Mouse (Mus musculus): ENCODE measurements around the gene Ddx59. TPM values are rescaled to one million over a fixed set of nuclear protein-coding genes. Genes with fewer than 3 reads are reported as not detected.

Gene Ddx59
- polyA plus RNA-seq, 1 experiment from 2014 or later = 20.1 TPM

GRCm38 (mm10) chr1:136452421-136452820 lies 37.4 kb downstream of the Ddx59 start:
- WGBS = 77% methylated on average over 5 of the region's 5 CpGs
- no peaks in the 10 kb centered on the region for H3K4me1 ChIP-seq
- H3K27ac ChIP-seq = no peak overlapping the region
- no peak for ATAC-seq (ENCODE audit: low FRiP score, low read depth)
- no peaks in the 10 kb centered on the region for H3K27me3 ChIP-seq
- no peak overlapping the region for H3K4me2 ChIP-seq (replicated peaks)
- H3K9me3 ChIP-seq = no peaks in the 10 kb centered on the region
- H3K9ac ChIP-seq = no peak overlapping the region
- no peaks in the 10 kb centered on the region for H3K36me3 ChIP-seq
- no peak overlapping the region for H3K4me3 ChIP-seq

- Histone ChIP-seq H3K4me1 (no peaks in the 10 kb centered on the region), H3K9ac (no peak overlapping the region), H3K27ac (no peak overlapping the region), H3K4me3 (no peak overlapping the region), H3K27me3 (no peaks in the 10 kb centered on the region), H3K9me3 (no peaks in the 10 kb centered on the region), H3K36me3 (no peaks in the 10 kb centered on the region), H3K4me2 (replicated peaks) (no peak overlapping the region)
- ATAC-seq (ENCODE audit: low FRiP score, low read depth) = no peak
- WGBS = 66% methylated on average over 17 of the region's 17 CpGs
Measured at GRCm38 (mm10) chr1:136455756-136456585, 40.9 kb downstream of the Ddx59 start.

DNA sequence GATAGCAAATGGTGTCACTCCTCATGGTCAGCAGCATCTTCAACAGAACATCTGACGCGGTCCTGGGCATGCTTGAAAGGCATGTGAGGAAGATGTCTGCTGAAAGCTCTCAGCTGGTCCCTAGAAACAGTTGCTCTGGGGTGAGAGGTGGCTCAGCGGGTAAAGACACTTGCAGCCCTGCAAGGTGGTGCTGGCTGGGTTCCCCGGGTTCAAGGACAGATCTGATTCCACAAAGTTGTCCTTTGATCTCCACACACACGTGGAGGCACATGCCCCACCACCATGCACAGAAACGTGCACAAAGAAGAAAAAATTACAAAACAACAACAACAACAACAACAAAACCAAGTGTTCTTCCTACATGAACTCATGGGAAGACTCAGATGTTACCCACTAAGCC lies 41.7 kb downstream of the Ddx59 start:
- H3K36me3 ChIP-seq = no peaks in the 10 kb centered on the region
- no peak overlapping the region for H3K9ac ChIP-seq
- no peak overlapping the region for H3K4me2 ChIP-seq (replicated peaks)
- no peak for ATAC-seq (ENCODE audit: low FRiP score, low read depth)
- H3K27me3 ChIP-seq = no peaks in the 10 kb centered on the region
- whole genome bisulfite sequencing = 79% methylated on average over 6 of the region's 6 CpGs
- no peak overlapping the region for H3K27ac ChIP-seq
- no peaks in the 10 kb centered on the region for H3K9me3 ChIP-seq
- H3K4me1 ChIP-seq = no peaks in the 10 kb centered on the region
- no peak overlapping the region for H3K4me3 ChIP-seq

GRCm38 (mm10) chr1:136457403-136457802 lies 42.3 kb downstream of the Ddx59 start:
- H3K9ac ChIP-seq = no peak overlapping the region
- no peaks in the 10 kb centered on the region for H3K4me1 ChIP-seq
- no peak for ATAC-seq (ENCODE audit: low FRiP score, low read depth)
- H3K27ac ChIP-seq = no peak overlapping the region
- 68% methylated on average over 4 of the region's 4 CpGs for WGBS
- no peaks in the 10 kb centered on the region for H3K9me3 ChIP-seq
- no peaks in the 10 kb centered on the region for H3K27me3 ChIP-seq
- H3K36me3 ChIP-seq = no peaks in the 10 kb centered on the region
- H3K4me2 ChIP-seq (replicated peaks) = no peak overlapping the region
- H3K4me3 ChIP-seq = no peak overlapping the region

GRCm38 (mm10) chr1:136458691-136459245 lies 43.7 kb downstream of the Ddx59 start:
- H3K9ac ChIP-seq = no peak overlapping the region

GRCm38 (mm10) chr1:136462443-136462842 lies 47.4 kb downstream of the Ddx59 start:
- Histone ChIP-seq H3K27me3 (no peaks in the 10 kb centered on the region), H3K4me3 (no peak overlapping the region), H3K9ac (no peak overlapping the region), H3K4me1 (peaks cover 12% of the 10 kb centered on the region), H3K27ac (no peak overlapping the region), H3K36me3 (no peaks in the 10 kb centered on the region), H3K4me2 (replicated peaks) (no peak overlapping the region), H3K9me3 (no peaks in the 10 kb centered on the region)
- 46% methylated on average over 10 of the region's 10 CpGs for WGBS
- ATAC-seq (ENCODE audit: low FRiP score, low read depth) = no peak

More at GRCm38 (mm10) chr1:136458691-136459245, 43.7 kb downstream of the Ddx59 start:
- no peaks in the 10 kb centered on the region for H3K4me1 ChIP-seq
- no peak overlapping the region for H3K4me3 ChIP-seq
- H3K36me3 ChIP-seq = no peaks in the 10 kb centered on the region
- no peak overlapping the region for H3K27ac ChIP-seq
- no peak overlapping the region for H3K4me2 ChIP-seq (replicated peaks)
- WGBS = 23% methylated on average over 9 of the region's 9 CpGs
- H3K27me3 ChIP-seq = no peaks in the 10 kb centered on the region
- H3K9me3 ChIP-seq = no peaks in the 10 kb centered on the region
- ATAC-seq (ENCODE audit: low FRiP score, low read depth) = no peak

DNA sequence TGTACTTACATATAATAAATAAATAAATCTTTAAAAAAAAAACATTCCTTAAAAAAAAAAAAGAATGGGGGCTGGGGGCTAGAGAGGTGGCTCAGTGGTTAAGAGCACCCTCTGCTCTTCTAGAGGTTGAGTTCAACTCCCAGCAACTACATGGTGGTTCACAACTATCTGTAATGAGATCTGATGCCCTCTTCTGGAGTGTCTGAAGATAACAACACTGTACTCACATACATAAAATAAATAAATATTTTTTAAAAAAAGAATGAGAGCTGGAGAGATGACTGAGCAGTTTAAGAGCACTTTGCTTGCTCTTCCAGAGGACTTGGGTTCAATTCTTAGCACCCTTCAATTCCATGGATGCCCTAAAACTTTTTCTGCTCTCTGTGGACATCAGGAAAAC lies 50.1 kb downstream of the Ddx59 start:
- H3K4me1 ChIP-seq = peaks cover 13% of the 10 kb centered on the region
- no peak overlapping the region for H3K4me3 ChIP-seq
- H3K27ac ChIP-seq = no peak overlapping the region
- H3K27me3 ChIP-seq = no peaks in the 10 kb centered on the region
- no peak overlapping the region for H3K4me2 ChIP-seq (replicated peaks)
- H3K36me3 ChIP-seq = peaks cover 20% of the 10 kb centered on the region
- no peak overlapping the region for H3K9ac ChIP-seq
- no peak for ATAC-seq (ENCODE audit: low FRiP score, low read depth)
- no peaks in the 10 kb centered on the region for H3K9me3 ChIP-seq

DNA sequence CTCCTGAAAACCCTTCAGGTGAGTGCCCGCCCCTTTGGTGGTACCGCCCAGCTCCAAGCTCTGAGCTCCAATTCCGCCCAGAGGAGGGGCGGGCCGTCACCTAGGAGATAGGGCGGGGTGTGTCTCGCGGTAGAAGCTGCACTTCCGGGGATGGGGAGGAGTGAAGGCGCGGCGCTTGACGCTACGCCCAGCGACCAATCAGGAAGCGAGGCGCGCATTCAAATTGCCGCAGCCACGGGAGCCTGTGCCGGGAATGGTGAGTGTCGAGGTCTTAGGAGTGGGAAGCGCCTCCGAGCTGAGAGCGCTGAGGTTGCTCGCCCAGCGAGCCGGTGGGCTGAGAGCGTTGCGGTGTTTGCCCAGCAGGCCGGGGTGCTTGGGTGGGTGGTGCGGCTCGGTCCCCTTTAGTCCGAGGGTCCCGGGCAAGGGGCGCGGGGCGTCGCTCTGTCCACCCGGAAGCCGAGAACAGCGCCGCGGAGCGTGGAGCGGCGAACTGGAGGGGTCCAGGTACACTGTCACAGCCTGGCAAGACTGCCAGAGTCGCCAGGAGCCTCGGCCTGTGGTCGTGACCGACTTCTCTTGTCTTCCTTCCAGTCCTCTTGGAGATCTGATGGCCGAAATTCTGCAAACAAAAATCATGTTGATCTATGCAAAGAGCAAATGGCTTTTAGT lies 51.2 kb downstream of the Ddx59 start, which contains the start of gene Kif14:
TSS of gene Kif14 (plus strand) at position 201 of the 669 bp plus-strand sequence.
- peak; percentile 99 for ATAC-seq (ENCODE audit: low FRiP score, low read depth)
- H3K4me1 ChIP-seq = peaks cover 13% of the 10 kb centered on the region
- peaks cover 21% of the 10 kb centered on the region for H3K36me3 ChIP-seq
- H3K9ac ChIP-seq = peak within 1 kb of the TSS; percentile 70
- no peaks in the 10 kb centered on the region for H3K27me3 ChIP-seq
- H3K27ac ChIP-seq = no peak within 1 kb of the TSS
- WGBS = under 1% methylated on average over 52 of the region's 52 CpGs
- H3K9me3 ChIP-seq = no peaks in the 10 kb centered on the region
- peak within 1 kb of the TSS; percentile 98 for H3K4me2 ChIP-seq (replicated peaks)
- H3K4me3 ChIP-seq = peak within 1 kb of the TSS; percentile 70

DNA sequence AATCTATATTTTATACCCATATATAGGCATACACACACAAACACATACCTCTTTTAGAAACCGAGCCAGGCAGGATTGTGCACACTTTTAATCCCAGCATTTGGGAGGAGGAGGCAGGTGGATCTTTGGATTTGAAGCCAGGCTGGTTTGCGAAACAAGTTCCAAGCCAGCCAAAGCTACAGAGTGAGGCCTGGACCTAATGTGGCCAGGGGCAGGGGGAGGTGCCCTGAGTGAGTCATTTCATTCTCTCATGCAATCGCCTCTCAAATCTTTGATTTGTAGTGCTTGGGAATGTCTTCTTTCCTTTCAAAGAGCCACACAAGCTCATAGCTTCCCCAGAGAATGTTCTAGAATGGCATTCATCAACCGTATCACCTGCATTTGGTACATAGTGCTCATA lies 54.3 kb downstream of the Ddx59 start:
- Histone ChIP-seq H3K9me3 (no peaks in the 10 kb centered on the region), H3K36me3 (peaks cover 46% of the 10 kb centered on the region), H3K27me3 (no peaks in the 10 kb centered on the region), H3K4me1 (peaks cover 13% of the 10 kb centered on the region), H3K27ac (no peak overlapping the region), H3K9ac (no peak overlapping the region), H3K4me2 (replicated peaks) (no peak overlapping the region), H3K4me3 (no peak overlapping the region)
- ATAC-seq (ENCODE audit: low FRiP score, low read depth) = no peak
- 91% methylated on average over 4 of the region's 4 CpGs for WGBS

- no peak overlapping the region for H3K4me3 ChIP-seq
- H3K27ac ChIP-seq = no peak overlapping the region
- peaks cover 13% of the 10 kb centered on the region for H3K4me1 ChIP-seq
- no peak overlapping the region for H3K4me2 ChIP-seq (replicated peaks)
- peaks cover 50% of the 10 kb centered on the region for H3K36me3 ChIP-seq
- H3K27me3 ChIP-seq = no peaks in the 10 kb centered on the region
- H3K9ac ChIP-seq = no peak overlapping the region
- no peak for ATAC-seq (ENCODE audit: low FRiP score, low read depth)
- no peaks in the 10 kb centered on the region for H3K9me3 ChIP-seq
- 17% methylated on average over 6 of the region's 6 CpGs for WGBS
Measured at GRCm38 (mm10) chr1:136470471-136470870, 55.4 kb downstream of the Ddx59 start.
